Mouse (Mus musculus) erythroblast, embryonic 14.5 days (primary cell): ENCODE data around the gene Dennd1a.

Experiments used
- GATA1 ChIP-seq: IDR thresholded peaks from 2 replicates; pipeline ENCODE4 v1.6.1; 2012; ENCODE audit warnings: low read length, inconsistent platforms, mixed read lengths
- TAL1 ChIP-seq: IDR thresholded peaks from 3 replicates; pipeline ENCODE4 v1.6.1; 2012; ENCODE audit warnings: low read length, inconsistent platforms, mixed read lengths

GRCm38 (mm10) chr2:38313399-38313798, 26.2 kb upstream of the Dennd1a start:
- TF ChIP-seq GATA1 = no peak
- no peak for TF ChIP-seq TAL1
